Comparison of ENCODE assay signal across 9 mouse cellular contexts in the genomic region with DNA sequence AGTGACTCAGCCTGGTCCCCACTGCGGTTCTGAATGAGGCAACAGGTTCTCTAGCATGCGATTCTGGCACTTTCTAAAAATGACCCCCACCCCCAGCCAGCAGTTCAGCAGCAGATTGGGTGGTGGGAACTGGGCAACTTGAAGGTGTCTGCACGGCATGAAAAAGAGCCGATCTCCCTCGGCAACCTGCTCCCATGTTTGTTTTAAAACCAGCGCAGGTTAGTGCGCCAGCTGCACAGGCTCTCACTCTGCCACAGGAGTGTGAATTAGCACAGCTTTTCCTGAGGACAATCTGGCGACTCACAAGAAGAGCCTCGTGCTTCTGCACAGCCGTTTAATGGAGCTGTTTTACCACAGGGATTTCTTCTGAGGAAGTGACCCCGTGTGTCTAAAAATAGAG.
DNase-seq lines count a peak whose midpoint lies in the region; ATAC-seq lines count a peak whose summit lies in the region.
"Had no signal": no experiment of that assay in that cellular context is flagged by ENCODE, and none has a peak within 500 bp of the region (broad histone marks: within the 10 kb centered on the region; RNA-seq: fewer than 3 reads in every experiment).

No protein-coding gene starts in this region.

- WGBS in forebrain, embryonic 14.5 days, result 53% methylated on average over 11 of the region's 11 CpGs
- WGBS in forebrain, embryonic 10.5 days, result 76% methylated on average over 11 of the region's 11 CpGs

- no peaks in the 10 kb centered on the region for H3K27me3 ChIP-seq in forebrain, embryonic 14.5 days (replicated peaks; ENCODE audit: control insufficient read depth, insufficient read depth, low read length)
- no peaks in the 10 kb centered on the region for H3K27me3 ChIP-seq in forebrain, embryonic 10.5 days (ENCODE audit: poor library complexity, severe bottlenecking)

- no peak overlapping the region for H3K9ac ChIP-seq in forebrain, embryonic 14.5 days (ENCODE audit: low read length)

- no peaks in the 10 kb centered on the region for H3K9me3 ChIP-seq in forebrain, embryonic 14.5 days (replicated peaks; ENCODE audit: control insufficient read depth, low read length)
- H3K9me3 ChIP-seq in forebrain, embryonic 10.5 days, result no peaks in the 10 kb centered on the region

- ATAC-seq in forebrain, embryonic 14.5 days, result peak; percentile 52; the same call in 1 of the 2 replicates
- peak; percentile 40 for ATAC-seq in granulocyte monocyte progenitor cell, adult 5-6 weeks (replicated peaks; ENCODE audit: poor library complexity, severe bottlenecking)

- H3K4me2 ChIP-seq in forebrain, embryonic 14.5 days (ENCODE audit: low read length), result no peak overlapping the region

- H3K4me3 ChIP-seq in forebrain, embryonic 14.5 days (ENCODE audit: low read depth, low read length), result no peak overlapping the region
- H3K4me3 ChIP-seq in forebrain, embryonic 10.5 days, result no peak overlapping the region

- 0 out of 2 replicates have a peak overlapping the region, but pooled peaks have one; percentile 9 for H3K27ac ChIP-seq in forebrain, embryonic 14.5 days (ENCODE audit: low read depth, low read length)
- no peak overlapping the region for H3K27ac ChIP-seq in forebrain, embryonic 10.5 days

- H3K4me1 ChIP-seq in forebrain, embryonic 14.5 days (ENCODE audit: control insufficient read depth, insufficient read depth, low read length), result no peaks in the 10 kb centered on the region
- no peaks in the 10 kb centered on the region for H3K4me1 ChIP-seq in forebrain, embryonic 10.5 days

- H3K36me3 ChIP-seq in forebrain, embryonic 14.5 days (ENCODE audit: control insufficient read depth, insufficient read depth, low read length), result no peaks in the 10 kb centered on the region
- no peaks in the 10 kb centered on the region for H3K36me3 ChIP-seq in forebrain, embryonic 10.5 days (replicated peaks)

- DNase-seq in forebrain, embryonic 14.5 days (ENCODE audit: low spot score), result peak; percentile 77
- DNase-seq in forebrain, embryonic 10.5 days (ENCODE audit: extremely low spot score, low spot score), result no peak
- peak; percentile 12 to 21 for DNase-seq in layer of hippocampus, adult 18-20 months (ENCODE audit: low spot score in 2 of 2)
- no peak for DNase-seq in layer of hippocampus, postnatal 36 days
- DNase-seq in right cerebral cortex, adult 2 months (ENCODE audit: low spot score in 2 of 2), result peak; percentile 60 to 72
- no peak for DNase-seq in urinary bladder, adult 2 months (ENCODE audit: low spot score)
- DNase-seq in thymus, adult 18-20 months, result no peak
- DNase-seq: kidney, postnatal 36 days had no signal

Comparison
In these comparisons a context has a peak if more than half of its experiments do, and no peak if none do; other contexts are left out.
1. DNase-seq: peak in forebrain, embryonic 14.5 days (single experiment), layer of hippocampus, adult 18-20 months (2 of 2) and right cerebral cortex, adult 2 months (2 of 2); none in forebrain, embryonic 10.5 days (single experiment), layer of hippocampus, postnatal 36 days (0 of 2), urinary bladder, adult 2 months (single experiment) and thymus, adult 18-20 months (0 of 2).